Comparison of ENCODE assay signal across 11 mouse cellular contexts in genomic region chr8:100942680-100943427, GRCm38 (mm10).
DNase-seq lines count a peak whose midpoint lies in the region; ATAC-seq and TF ChIP-seq lines count a peak whose summit lies in the region.
"Had no signal": no experiment of that assay in that cellular context is flagged by ENCODE, and none has a peak within 500 bp of the region (broad histone marks: within the 10 kb centered on the region; RNA-seq: fewer than 3 reads in every experiment).

No protein-coding gene starts in this region.

- CTCF ChIA-PET in Patski (lab: Charles Lee): no interaction called here

- H3K9ac ChIP-seq in hindbrain, embryonic 15.5 days: no peak overlapping the region
- H3K9ac ChIP-seq in midbrain, embryonic 16.5 days (ENCODE audit: low read depth, low read length): no peak overlapping the region
- H3K9ac ChIP-seq: embryonic facial prominence, embryonic 12.5 days; liver, embryonic 15.5 days had no signal

- peak; percentile 17 for TF ChIP-seq CTCF in Patski (IDR thresholded peaks at IDR 0.05)

- 39% methylated on average over 6 of the region's 6 CpGs for WGBS in hindbrain, embryonic 15.5 days
- WGBS in midbrain, embryonic 16.5 days: 41% methylated on average over 6 of the region's 6 CpGs

- H3K27ac ChIP-seq in hindbrain, embryonic 15.5 days (replicated peaks): 0 out of 2 replicates have a peak overlapping the region, but pooled peaks have one; percentile 7
- H3K27ac ChIP-seq in midbrain, embryonic 16.5 days (ENCODE audit: low read length): no peak overlapping the region; the same call in 1 of the 2 replicates
- H3K27ac ChIP-seq: embryonic facial prominence, embryonic 12.5 days; liver, embryonic 15.5 days had no signal

- no peak for ATAC-seq in Patski
- ATAC-seq in hindbrain, embryonic 15.5 days (ENCODE audit: low FRiP score, low read depth): peak; percentile 79
- peak; percentile 91 for ATAC-seq in midbrain, embryonic 16.5 days

- POLR2A ChIA-PET in Patski (lab: Charles Lee): no interaction called here

- no peaks in the 10 kb centered on the region for H3K9me3 ChIP-seq in hindbrain, embryonic 15.5 days
- no peaks in the 10 kb centered on the region for H3K9me3 ChIP-seq in midbrain, embryonic 16.5 days (replicated peaks; ENCODE audit: control insufficient read depth, low read length, poor library complexity, severe bottlenecking)
- H3K9me3 ChIP-seq: embryonic facial prominence, embryonic 12.5 days; liver, embryonic 15.5 days had no signal

- H3K4me3 ChIP-seq in hindbrain, embryonic 15.5 days: no peak overlapping the region
- no peak overlapping the region for H3K4me3 ChIP-seq in midbrain, embryonic 16.5 days (ENCODE audit: low read depth, low read length)
- H3K4me3 ChIP-seq: embryonic facial prominence, embryonic 12.5 days; liver, embryonic 15.5 days had no signal

- H3K4me2 ChIP-seq in hindbrain, embryonic 15.5 days: peak overlapping the region; percentile 8; the same call in 1 of the 2 replicates
- no peak overlapping the region for H3K4me2 ChIP-seq in midbrain, embryonic 16.5 days (ENCODE audit: low read length)
- H3K4me2 ChIP-seq: embryonic facial prominence, embryonic 12.5 days; liver, embryonic 15.5 days had no signal

- H3K27me3 ChIP-seq in Patski: no peaks in the 10 kb centered on the region
- H3K27me3 ChIP-seq in hindbrain, embryonic 15.5 days: no peaks in the 10 kb centered on the region
- H3K27me3 ChIP-seq in midbrain, embryonic 16.5 days (ENCODE audit: control insufficient read depth, insufficient read depth, low read depth, low read length): no peaks in the 10 kb centered on the region
- H3K27me3 ChIP-seq: embryonic facial prominence, embryonic 12.5 days; liver, embryonic 15.5 days had no signal

- peak; percentile 2 for DNase-seq in cerebellum, adult 9-10 months
- DNase-seq in cerebellum, adult 11 months: no peak
- no peak for DNase-seq in Patski (ENCODE audit: low read depth, low spot score)
- no peak for DNase-seq in urinary bladder, postnatal 25 days (ENCODE audit: low spot score)
- DNase-seq in kidney, postnatal 25 days: no peak
- no peak for DNase-seq in lung, postnatal 36 days
- DNase-seq: thymus, postnatal 4 days had no signal

- peaks cover 5% of the 10 kb centered on the region for H3K4me1 ChIP-seq in hindbrain, embryonic 15.5 days (replicated peaks)
- peaks cover 3% of the 10 kb centered on the region; the same call in 1 of the 2 replicates for H3K4me1 ChIP-seq in midbrain, embryonic 16.5 days (ENCODE audit: control insufficient read depth, insufficient read depth, low read length)
- H3K4me1 ChIP-seq: liver, embryonic 15.5 days had no signal

- H3K36me3 ChIP-seq in hindbrain, embryonic 15.5 days: no peaks in the 10 kb centered on the region
- H3K36me3 ChIP-seq in midbrain, embryonic 16.5 days (ENCODE audit: control insufficient read depth, insufficient read depth, low read length): no peaks in the 10 kb centered on the region
- H3K36me3 ChIP-seq: embryonic facial prominence, embryonic 12.5 days; liver, embryonic 15.5 days had no signal

- in situ Hi-C loops in Patski (cut with MboI; ENCODE audit: low pct_unique_long_range_greater_than_20kb): no loop called here
